Mouse (Mus musculus): Measurements from ENCODE around the gene Gcc1. TPM values are rescaled to one million over a fixed set of nuclear protein-coding genes. Genes with fewer than 3 reads are reported as not detected.

Gcc1 gene
- polyA plus RNA-seq, 1 experiment from 2014 or later, result 8.0 TPM

GRCm38 (mm10) chr6:28423767-28424695, 4.2 kb downstream of the Gcc1 start:
- peaks cover 19% of the 10 kb centered on the region for H3K36me3 ChIP-seq (ENCODE audit: control insufficient read depth, insufficient read depth, low read length)
- ATAC-seq (ENCODE audit: low FRiP score, low TSS enrichment), result peak; percentile 51
- H3K27ac ChIP-seq (ENCODE audit: low read depth, low read length), result peak overlapping the region; percentile 73
- H3K4me2 ChIP-seq (replicated peaks; ENCODE audit: low read depth, low read length), result peak overlapping the region; percentile 64
- H3K4me1 ChIP-seq (ENCODE audit: control insufficient read depth, insufficient read depth, low read length), result peaks cover 18% of the 10 kb centered on the region
- H3K4me3 ChIP-seq (ENCODE audit: low read length), result peak overlapping the region; percentile 97
- WGBS, result 11% methylated on average over 37 of the region's 46 CpGs
- no peaks in the 10 kb centered on the region for H3K27me3 ChIP-seq (ENCODE audit: control insufficient read depth, insufficient read depth, low read length)
- H3K9me3 ChIP-seq (ENCODE audit: control insufficient read depth, low read length), result no peaks in the 10 kb centered on the region
- peak overlapping the region; percentile 91 for H3K9ac ChIP-seq (ENCODE audit: low read depth, low read length)

DNA sequence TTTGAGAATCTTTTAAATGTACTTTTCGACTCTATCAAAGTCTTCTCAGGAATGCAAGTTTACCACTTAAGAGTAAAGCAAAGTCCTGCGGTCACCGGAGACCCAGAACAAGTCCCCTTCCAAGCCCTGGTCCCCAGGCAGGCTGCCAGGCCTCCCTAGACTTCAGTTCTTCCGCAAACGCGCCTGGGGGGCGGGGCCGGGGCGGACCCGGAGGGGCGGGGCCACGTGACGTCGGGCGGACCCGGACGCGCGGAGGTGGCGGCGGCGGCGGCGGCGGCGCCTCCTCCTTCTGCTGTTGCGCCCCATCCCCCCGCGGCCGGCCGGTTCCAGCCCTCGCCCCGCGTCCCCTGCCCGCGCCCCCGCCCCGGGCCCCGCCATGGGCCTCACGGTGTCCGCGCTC, 4.9 kb downstream of the Gcc1 start, which contains the start of gene Arf5:
Gene Arf5 (plus strand): TSS at position 248 of the 400 bp plus-strand sequence.
- peak; percentile 79 for ATAC-seq (ENCODE audit: low FRiP score, low TSS enrichment)
- H3K9me3 ChIP-seq (ENCODE audit: control insufficient read depth, low read length), result no peaks in the 10 kb centered on the region
- peak within 1 kb of the TSS; percentile 97 for H3K4me3 ChIP-seq (ENCODE audit: low read length)
- peak within 1 kb of the TSS; percentile 64 for H3K4me2 ChIP-seq (replicated peaks; ENCODE audit: low read depth, low read length)
- peaks cover 18% of the 10 kb centered on the region for H3K4me1 ChIP-seq (ENCODE audit: control insufficient read depth, insufficient read depth, low read length)
- peak within 1 kb of the TSS; percentile 91 for H3K9ac ChIP-seq (ENCODE audit: low read depth, low read length)
- WGBS, result under 1% methylated on average over 13 of the region's 42 CpGs
- H3K27me3 ChIP-seq (ENCODE audit: control insufficient read depth, insufficient read depth, low read length), result no peaks in the 10 kb centered on the region
- H3K36me3 ChIP-seq (ENCODE audit: control insufficient read depth, insufficient read depth, low read length), result peaks cover 26% of the 10 kb centered on the region
- H3K27ac ChIP-seq (ENCODE audit: low read depth, low read length), result peak within 1 kb of the TSS; percentile 73

DNA sequence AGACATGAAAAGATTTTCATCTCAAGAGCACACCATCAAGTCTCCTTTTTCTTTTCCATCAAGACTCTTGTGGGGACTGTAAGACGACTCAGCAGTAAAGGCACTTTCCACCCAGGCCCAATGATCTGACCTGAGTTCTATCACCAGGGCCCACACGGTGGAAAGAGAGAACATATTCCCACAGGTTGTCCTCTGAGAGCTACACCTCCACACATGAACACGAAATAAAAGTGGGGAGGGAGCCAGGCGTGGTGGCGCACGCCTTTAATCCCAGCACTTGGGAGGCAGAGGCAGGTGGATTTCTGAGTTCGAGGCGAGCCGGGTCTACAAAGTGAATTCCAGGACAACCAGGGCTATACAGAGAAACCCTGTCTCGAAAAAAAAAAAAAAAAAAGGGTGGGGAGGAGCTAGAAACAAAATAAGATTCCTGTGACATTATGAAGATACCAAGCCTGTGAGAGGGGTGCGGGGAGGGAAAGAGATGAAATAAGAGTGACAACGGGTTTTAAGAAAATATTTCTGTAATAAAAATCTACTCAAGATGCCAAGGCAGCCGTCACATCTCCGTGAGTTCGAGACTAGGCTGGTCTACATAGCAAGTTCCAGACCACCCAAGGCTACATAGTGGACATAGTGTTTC, 5.4 kb downstream of the Gcc1 start:
- 70% methylated on average over 15 of the region's 15 CpGs for WGBS
- 0 out of 2 replicates have a peak, but pooled peaks have one; percentile 4 for ATAC-seq (ENCODE audit: low FRiP score, low TSS enrichment)

GRCm38 (mm10) chr6:28421469-28422000, 6.7 kb downstream of the Gcc1 start:
- H3K4me1 ChIP-seq (ENCODE audit: control insufficient read depth, insufficient read depth, low read length), result peaks cover 30% of the 10 kb centered on the region
- under 1% methylated on average over 27 of the region's 27 CpGs for WGBS
- ATAC-seq (ENCODE audit: low FRiP score, low TSS enrichment), result peak; percentile 86

More for the DNA sequence above, 5.4 kb downstream of the Gcc1 start:
- no peaks in the 10 kb centered on the region for H3K9me3 ChIP-seq (ENCODE audit: control insufficient read depth, low read length)
- peak overlapping the region; percentile 19; the same call in 1 of the 2 replicates for H3K4me2 ChIP-seq (replicated peaks; ENCODE audit: low read depth, low read length)
- 0 out of 2 replicates have a peak overlapping the region, but pooled peaks have one; percentile 91 for H3K9ac ChIP-seq (ENCODE audit: low read depth, low read length)
- H3K27me3 ChIP-seq (ENCODE audit: control insufficient read depth, insufficient read depth, low read length), result no peaks in the 10 kb centered on the region
- H3K36me3 ChIP-seq (ENCODE audit: control insufficient read depth, insufficient read depth, low read length), result peaks cover 31% of the 10 kb centered on the region
- H3K4me3 ChIP-seq (ENCODE audit: low read length), result peak overlapping the region; percentile 97; the same call in 1 of the 2 replicates
- no peak overlapping the region for H3K27ac ChIP-seq (ENCODE audit: low read depth, low read length)
- H3K4me1 ChIP-seq (ENCODE audit: control insufficient read depth, insufficient read depth, low read length), result peaks cover 21% of the 10 kb centered on the region

GRCm38 (mm10) chr6:28420865-28421264, 7.3 kb downstream of the Gcc1 start:
- H3K4me3 ChIP-seq (ENCODE audit: low read length), result peak overlapping the region; percentile 71
- H3K36me3 ChIP-seq (ENCODE audit: control insufficient read depth, insufficient read depth, low read length), result peaks cover 26% of the 10 kb centered on the region
- peak overlapping the region; percentile 77 for H3K9ac ChIP-seq (ENCODE audit: low read depth, low read length)
- H3K4me2 ChIP-seq (replicated peaks; ENCODE audit: low read depth, low read length), result peak overlapping the region; percentile 75
- peaks cover 30% of the 10 kb centered on the region for H3K4me1 ChIP-seq (ENCODE audit: control insufficient read depth, insufficient read depth, low read length)
- 19% methylated on average over 13 of the region's 13 CpGs for WGBS
- no peak overlapping the region for H3K27ac ChIP-seq (ENCODE audit: low read depth, low read length)
- ATAC-seq (ENCODE audit: low FRiP score, low TSS enrichment), result no peak
- no peaks in the 10 kb centered on the region for H3K27me3 ChIP-seq (ENCODE audit: control insufficient read depth, insufficient read depth, low read length)
- no peaks in the 10 kb centered on the region for H3K9me3 ChIP-seq (ENCODE audit: control insufficient read depth, low read length)

More at GRCm38 (mm10) chr6:28421469-28422000, 6.7 kb downstream of the Gcc1 start:
- peaks cover 33% of the 10 kb centered on the region for H3K36me3 ChIP-seq (ENCODE audit: control insufficient read depth, insufficient read depth, low read length)
- H3K4me3 ChIP-seq (ENCODE audit: low read length), result peak overlapping the region; percentile 71
- no peaks in the 10 kb centered on the region for H3K9me3 ChIP-seq (ENCODE audit: control insufficient read depth, low read length)
- peak overlapping the region; percentile 75 for H3K4me2 ChIP-seq (replicated peaks; ENCODE audit: low read depth, low read length)
- peak overlapping the region; percentile 77 for H3K9ac ChIP-seq (ENCODE audit: low read depth, low read length)
- H3K27me3 ChIP-seq (ENCODE audit: control insufficient read depth, insufficient read depth, low read length), result no peaks in the 10 kb centered on the region
- 0 out of 2 replicates have a peak overlapping the region, but pooled peaks have one; percentile 34 for H3K27ac ChIP-seq (ENCODE audit: low read depth, low read length)

DNA sequence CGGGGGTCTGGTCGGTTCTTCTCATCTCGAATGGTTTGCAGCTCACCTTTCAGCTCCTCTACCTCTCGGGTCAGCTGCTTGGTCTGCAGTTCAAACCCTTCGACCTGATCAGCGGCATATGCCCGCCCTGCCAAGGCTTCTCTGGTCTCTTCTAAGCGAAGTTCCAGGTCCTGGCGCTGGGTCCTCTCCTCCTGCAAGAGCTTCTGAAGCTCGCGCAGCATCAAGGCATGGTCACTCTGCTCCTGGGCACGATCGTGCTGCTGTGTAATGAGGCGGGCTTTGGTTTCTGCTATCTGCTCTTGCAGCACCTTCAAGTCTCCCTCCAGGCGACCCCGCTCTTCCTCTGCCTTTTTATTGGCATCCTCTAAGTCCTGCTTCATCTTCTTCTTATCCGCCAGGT, 7.8 kb downstream of the Gcc1 start:
- ATAC-seq (ENCODE audit: low FRiP score, low TSS enrichment), result no peak
- H3K36me3 ChIP-seq (ENCODE audit: control insufficient read depth, insufficient read depth, low read length), result peaks cover 27% of the 10 kb centered on the region
- H3K9ac ChIP-seq (ENCODE audit: low read depth, low read length), result 0 out of 2 replicates have a peak overlapping the region, but pooled peaks have one; percentile 0
- peak overlapping the region; percentile 71 for H3K4me3 ChIP-seq (ENCODE audit: low read length)
- no peak overlapping the region for H3K27ac ChIP-seq (ENCODE audit: low read depth, low read length)
- H3K4me2 ChIP-seq (replicated peaks; ENCODE audit: low read depth, low read length), result peak overlapping the region; percentile 75
- WGBS, result 80% methylated on average over 17 of the region's 17 CpGs
- peaks cover 30% of the 10 kb centered on the region for H3K4me1 ChIP-seq (ENCODE audit: control insufficient read depth, insufficient read depth, low read length)
- no peaks in the 10 kb centered on the region for H3K27me3 ChIP-seq (ENCODE audit: control insufficient read depth, insufficient read depth, low read length)
- no peaks in the 10 kb centered on the region for H3K9me3 ChIP-seq (ENCODE audit: control insufficient read depth, low read length)

GRCm38 (mm10) chr6:28419673-28420072, 8.5 kb downstream of the Gcc1 start:
- Histone ChIP-seq H3K27ac (ENCODE audit: low read depth, low read length) (no peak overlapping the region), H3K4me1 (ENCODE audit: control insufficient read depth, insufficient read depth, low read length) (peaks cover 30% of the 10 kb centered on the region), H3K4me3 (ENCODE audit: low read length) (no peak overlapping the region), H3K27me3 (ENCODE audit: control insufficient read depth, insufficient read depth, low read length) (no peaks in the 10 kb centered on the region), H3K9me3 (ENCODE audit: control insufficient read depth, low read length) (no peaks in the 10 kb centered on the region), H3K36me3 (ENCODE audit: control insufficient read depth, insufficient read depth, low read length) (peaks cover 32% of the 10 kb centered on the region), H3K9ac (ENCODE audit: low read depth, low read length) (no peak overlapping the region), H3K4me2 (replicated peaks; ENCODE audit: low read depth, low read length) (no peak overlapping the region)
- ATAC-seq (ENCODE audit: low FRiP score, low TSS enrichment), result no peak
- 77% methylated on average over 2 of the region's 2 CpGs for WGBS

- Histone ChIP-seq H3K4me3 (ENCODE audit: low read length) (no peak overlapping the region), H3K9ac (ENCODE audit: low read depth, low read length) (no peak overlapping the region), H3K36me3 (ENCODE audit: control insufficient read depth, insufficient read depth, low read length) (peaks cover 32% of the 10 kb centered on the region), H3K27ac (ENCODE audit: low read depth, low read length) (no peak overlapping the region), H3K9me3 (ENCODE audit: control insufficient read depth, low read length) (no peaks in the 10 kb centered on the region), H3K27me3 (ENCODE audit: control insufficient read depth, insufficient read depth, low read length) (no peaks in the 10 kb centered on the region), H3K4me1 (ENCODE audit: control insufficient read depth, insufficient read depth, low read length) (peaks cover 30% of the 10 kb centered on the region), H3K4me2 (replicated peaks; ENCODE audit: low read depth, low read length) (peak overlapping the region; percentile 15; the same call in 1 of the 2 replicates)
- ATAC-seq (ENCODE audit: low FRiP score, low TSS enrichment), result no peak
- WGBS, result 66% methylated on average over 14 of the region's 14 CpGs
Measured at GRCm38 (mm10) chr6:28418449-28418848, 9.7 kb downstream of the Gcc1 start.

Measured in kidney, embryonic 14.5 days (tissue).